Mouse (Mus musculus) liver, embryonic 14 days (tissue): Measurements from ENCODE around the gene Frat2. TPM values are rescaled to one million over a fixed set of nuclear protein-coding genes. Genes with fewer than 3 reads are reported as not detected.

Experiments
- polyA plus RNA-seq: library from polyadenylated mRNA; depleted of rRNA; stranded (reverse); fragments of >200 nt; gene quantifications from 2 replicates; pipeline ENCODE4 v1.2.3, GENCODE M21; 2012; rRNA removed

The Frat2 gene
- polyA plus RNA-seq, result 5.5 and 5.9 TPM in 2 replicates

DNA sequence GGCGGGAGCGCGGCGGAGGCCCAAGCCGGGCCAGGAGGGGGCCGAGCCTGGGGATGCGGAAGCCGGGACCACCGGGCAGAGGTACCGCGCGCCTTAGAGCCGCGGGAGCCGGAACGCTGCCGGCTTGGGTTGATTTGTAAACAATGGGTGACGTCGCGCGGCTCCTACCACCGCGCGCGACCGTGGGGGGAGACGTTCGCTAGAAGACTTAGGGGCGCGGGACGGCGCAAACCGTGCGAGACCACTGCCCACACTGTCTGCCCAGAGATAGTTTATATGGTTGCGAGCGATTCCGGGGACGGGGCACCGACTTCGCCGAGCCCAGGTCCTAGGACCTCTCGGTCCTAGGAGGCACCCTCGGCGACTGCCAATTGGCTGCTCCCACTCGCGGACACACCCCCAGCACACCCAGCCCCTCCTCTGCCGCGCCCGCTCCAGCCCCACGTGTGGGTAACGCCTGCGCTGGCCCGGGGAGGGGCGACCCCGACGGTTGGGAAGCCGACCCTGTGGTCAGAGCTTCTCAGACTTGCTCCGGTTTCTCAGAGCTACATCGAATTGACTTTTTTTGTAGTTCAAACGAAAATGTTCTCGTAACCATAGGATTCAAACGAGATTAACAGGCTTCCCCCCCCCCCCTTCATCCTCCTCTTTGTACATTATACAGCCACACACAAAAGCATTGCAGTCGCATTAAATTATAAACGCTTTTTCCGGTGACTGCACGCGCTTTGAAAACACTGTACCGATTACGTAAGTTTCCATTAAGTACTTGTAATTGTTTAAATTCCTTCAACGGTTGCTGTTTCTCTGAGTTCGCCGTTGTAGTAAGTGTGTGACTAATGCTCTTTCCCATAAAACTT, at the start of gene Frat2:
Frat2 (minus strand) TSS at position 141 of the 860 bp plus-strand sequence.

DNA sequence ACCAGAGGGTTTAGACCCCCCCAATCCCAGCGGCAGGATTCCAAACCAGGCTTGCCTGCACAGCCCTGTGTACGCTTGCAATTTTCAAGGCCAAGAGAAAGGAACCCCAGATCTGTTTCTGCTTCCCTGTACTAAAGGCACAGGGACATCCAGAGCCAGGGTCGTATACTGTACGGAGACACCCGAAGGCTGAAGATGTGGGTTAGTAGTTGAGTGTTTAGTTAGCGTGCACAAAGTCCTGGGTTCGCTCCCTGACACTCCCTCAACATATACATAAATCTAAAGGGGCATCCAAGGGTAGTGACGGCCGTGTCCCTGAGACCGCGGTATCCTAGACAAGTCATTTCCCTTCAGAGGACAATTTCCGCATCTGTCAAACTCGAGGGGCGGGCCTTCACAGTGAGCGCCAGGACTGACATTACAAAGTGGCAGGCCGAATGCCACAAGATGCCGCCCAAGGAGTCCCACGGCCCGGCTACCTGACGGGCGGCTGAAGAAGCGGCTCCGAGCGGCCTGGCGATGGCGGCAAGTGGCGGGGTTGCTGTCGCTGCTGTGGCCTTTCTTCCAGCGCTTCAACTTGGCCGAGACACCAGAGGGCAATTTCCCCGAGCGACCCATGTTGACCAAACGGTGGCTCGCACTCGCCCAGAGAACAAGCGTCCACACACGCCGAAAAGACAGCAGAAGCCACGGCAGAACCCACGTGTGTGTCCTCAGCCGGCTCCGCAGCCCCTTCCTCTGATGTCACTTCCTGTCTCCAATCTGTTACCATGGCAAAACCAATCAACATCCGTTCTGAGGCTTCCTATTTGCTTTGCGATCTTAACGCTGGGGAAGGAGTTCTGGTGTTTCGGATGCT, 47.8 kb upstream of the Frat2 start, which contains the start of gene Rrp12:
Rrp12 (minus strand) TSS at position 714 of the 859 bp plus-strand sequence.

DNA sequence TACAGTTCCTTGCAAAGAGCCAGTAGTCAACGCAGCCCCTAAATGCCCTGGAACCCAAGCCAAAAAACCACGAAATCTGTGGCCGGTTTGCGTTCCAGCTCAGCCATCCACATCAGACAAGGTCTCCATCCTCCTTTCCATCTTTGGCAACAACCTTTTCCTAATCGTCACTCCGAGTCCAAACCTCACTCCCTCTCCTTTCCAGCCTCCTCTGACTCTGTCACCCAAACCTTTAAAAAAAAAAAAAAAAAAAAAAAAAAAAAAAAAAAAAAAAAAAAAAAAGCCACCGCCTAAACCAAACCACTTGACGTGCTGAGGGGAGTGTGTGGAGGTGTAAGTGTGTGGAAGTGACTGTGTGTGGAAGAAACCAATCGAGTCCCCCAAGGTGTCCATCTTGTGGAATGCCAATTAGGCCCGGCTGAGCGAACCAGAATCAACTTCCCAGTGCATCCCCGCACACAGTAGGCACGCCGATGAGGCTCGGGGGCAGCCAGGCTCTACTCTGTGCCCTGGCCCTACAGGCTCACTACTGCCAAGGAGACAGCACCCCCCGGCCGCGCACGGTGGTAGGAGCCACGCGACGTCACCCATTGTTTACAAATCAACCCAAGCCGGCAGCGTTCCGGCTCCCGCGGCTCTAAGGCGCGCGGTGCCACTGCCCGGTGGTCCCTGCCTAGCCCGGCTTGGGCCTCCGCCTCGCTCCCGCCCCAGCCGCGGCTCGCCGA, 18.4 kb downstream of the Frat2 start, which contains the start of gene Frat1:
Frat1 (plus strand) TSS at position 590 of the 725 bp plus-strand sequence.

DNA sequence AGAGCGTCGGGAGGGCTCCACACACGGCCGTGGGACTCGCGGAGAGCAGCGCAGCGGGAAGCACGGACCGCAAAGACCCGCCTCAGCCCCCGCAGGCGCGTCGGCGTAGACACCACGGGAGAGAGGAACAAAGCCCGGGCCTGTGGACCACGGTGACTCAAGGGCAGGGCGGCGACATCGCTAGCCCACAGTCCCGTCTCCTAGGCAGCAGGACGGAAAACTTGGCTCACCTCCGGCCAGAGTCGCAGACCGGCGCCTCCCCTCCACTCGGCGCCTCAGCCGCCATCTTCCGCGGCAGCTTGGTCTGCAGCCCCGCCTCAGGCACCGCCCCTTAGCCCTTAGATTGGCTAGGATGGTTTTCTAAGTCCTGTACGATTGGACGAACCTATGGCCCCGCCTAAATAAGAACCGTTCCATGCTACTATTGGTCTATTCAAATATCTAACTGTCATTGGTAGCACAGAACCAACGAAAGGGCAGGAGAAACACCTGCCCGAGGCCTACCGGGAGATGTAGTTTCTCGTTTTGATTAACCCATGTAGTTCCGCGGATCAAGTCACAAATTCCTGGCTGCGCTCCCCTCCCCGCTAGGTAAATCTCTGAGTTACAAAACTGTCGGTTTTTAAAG, 46.1 kb downstream of the Frat2 start, which contains the start of gene Arhgap19:
Arhgap19 (minus strand) TSS at position 306 of the 628 bp plus-strand sequence.

Other genes with a start within 250 kb of the Frat2 start
- 0.11 and 0.13 TPM in 2 replicates for gene Slit1, start 104.5 kb downstream of the Frat2 start, polyA plus RNA-seq
- gene Arhgap19, start 46.1 kb downstream of the Frat2 start, polyA plus RNA-seq, result 22.3 and 26.2 TPM in 2 replicates
- 2.9 TPM in 2 replicates for gene Frat1, start 18.2 kb downstream of the Frat2 start, polyA plus RNA-seq
- gene Rrp12, start 48.0 kb upstream of the Frat2 start, polyA plus RNA-seq, result 6.2 and 6.3 TPM in 2 replicates
- 110 and 129 TPM in 2 replicates for gene Pgam1, start 63.8 kb upstream of the Frat2 start, polyA plus RNA-seq
- gene Exosc1, start 85.3 kb upstream of the Frat2 start, polyA plus RNA-seq, result 19.7 and 22.6 TPM in 2 replicates
- gene Zdhhc16, start 85.3 kb upstream of the Frat2 start, polyA plus RNA-seq, result 21.9 and 26.2 TPM in 2 replicates
- 15.6 and 16.5 TPM in 2 replicates for gene Mms19, start 133.0 kb upstream of the Frat2 start, polyA plus RNA-seq
- 4.2 and 4.5 TPM in 2 replicates for gene Ubtd1, start 133.6 kb upstream of the Frat2 start, polyA plus RNA-seq
- 0.05 and 0.10 TPM in 2 replicates for gene Ankrd2, start 187.9 kb upstream of the Frat2 start, polyA plus RNA-seq
- gene Hoga1, start 197.5 kb upstream of the Frat2 start, polyA plus RNA-seq, result 20.8 and 24.0 TPM in 2 replicates
- gene 4933411K16Rik, start 204.1 kb upstream of the Frat2 start, polyA plus RNA-seq, result 0.72 and 0.90 TPM in 2 replicates
- gene Morn4, start 238.2 kb upstream of the Frat2 start, polyA plus RNA-seq, result 1.5 TPM in 2 replicates
- 8.0 and 8.6 TPM in 2 replicates for gene Pi4k2a, start 242.3 kb upstream of the Frat2 start, polyA plus RNA-seq